Mouse (Mus musculus) cerebellum, postnatal 14 days (tissue): Measurements from ENCODE around the gene Ubxn11.
"Not testable (repeated sequence)": the region's sequence is repeated elsewhere in the genome, so short reads cannot be mapped to it uniquely, and the experiment has no call there.

Source experiments
- DNase-seq, 2 experiments: peaks; one replicate each; pipeline ENCODE4 v3.0.0; 2021; ENCODE audit warnings: mixed read lengths in 2 of 2

Gene Ubxn11

DNA sequence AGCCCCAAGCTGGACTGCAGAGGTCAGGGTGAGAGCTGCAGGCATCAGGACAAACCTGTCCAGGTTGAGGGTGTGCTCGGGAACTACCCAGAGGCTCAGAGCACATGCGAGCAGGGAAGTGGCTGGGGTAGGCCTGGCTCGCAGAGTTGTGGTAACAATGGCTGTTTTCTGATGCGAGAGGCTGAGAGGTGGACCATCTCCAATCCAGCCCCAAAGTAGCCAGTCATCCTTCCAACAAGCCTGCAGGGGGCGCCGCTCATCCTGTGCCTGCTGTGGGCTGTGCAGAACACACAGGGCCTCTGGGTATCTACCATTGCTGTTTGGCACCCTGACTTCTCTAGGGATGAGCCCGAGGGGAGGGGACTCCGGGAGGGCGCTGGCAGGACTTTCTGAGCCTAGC lies 17.3 kb downstream of the Ubxn11 start:
- DNase-seq: peak in 1 of 2 experiments; percentile 44

- no peak for DNase-seq
Observed at GRCm38 (mm10) chr4:134120192-134120805, 17.9 kb downstream of the Ubxn11 start.

- DNase-seq: no peak
Observed at GRCm38 (mm10) chr4:134120916-134121315, 18.5 kb downstream of the Ubxn11 start.

GRCm38 (mm10) chr4:134121571-134121970 lies 19.2 kb downstream of the Ubxn11 start:
- no peak for DNase-seq

DNA sequence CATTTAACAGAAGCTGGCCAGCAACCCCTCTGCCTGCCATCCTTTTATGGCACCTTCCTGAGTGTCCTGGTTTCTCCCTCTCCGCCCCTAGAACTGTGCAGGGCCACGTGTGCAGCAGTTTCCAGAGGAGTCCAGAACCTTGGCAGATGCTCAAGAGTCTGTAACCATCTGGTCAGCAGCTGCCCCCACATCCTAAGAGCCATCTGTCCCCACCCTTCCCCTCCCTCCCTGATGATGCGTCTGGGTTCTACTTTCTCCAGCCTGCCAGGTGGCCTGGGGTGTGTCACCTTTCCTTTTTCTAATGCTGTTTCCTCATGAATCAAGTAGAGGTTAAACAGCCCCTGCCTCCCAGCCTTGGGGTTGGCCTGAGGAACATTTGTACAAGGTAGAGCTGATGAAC lies 19.9 kb downstream of the Ubxn11 start:
- no peak for DNase-seq

- no peak for DNase-seq
Observed at GRCm38 (mm10) chr4:134123147-134123546, 20.8 kb downstream of the Ubxn11 start.

DNA sequence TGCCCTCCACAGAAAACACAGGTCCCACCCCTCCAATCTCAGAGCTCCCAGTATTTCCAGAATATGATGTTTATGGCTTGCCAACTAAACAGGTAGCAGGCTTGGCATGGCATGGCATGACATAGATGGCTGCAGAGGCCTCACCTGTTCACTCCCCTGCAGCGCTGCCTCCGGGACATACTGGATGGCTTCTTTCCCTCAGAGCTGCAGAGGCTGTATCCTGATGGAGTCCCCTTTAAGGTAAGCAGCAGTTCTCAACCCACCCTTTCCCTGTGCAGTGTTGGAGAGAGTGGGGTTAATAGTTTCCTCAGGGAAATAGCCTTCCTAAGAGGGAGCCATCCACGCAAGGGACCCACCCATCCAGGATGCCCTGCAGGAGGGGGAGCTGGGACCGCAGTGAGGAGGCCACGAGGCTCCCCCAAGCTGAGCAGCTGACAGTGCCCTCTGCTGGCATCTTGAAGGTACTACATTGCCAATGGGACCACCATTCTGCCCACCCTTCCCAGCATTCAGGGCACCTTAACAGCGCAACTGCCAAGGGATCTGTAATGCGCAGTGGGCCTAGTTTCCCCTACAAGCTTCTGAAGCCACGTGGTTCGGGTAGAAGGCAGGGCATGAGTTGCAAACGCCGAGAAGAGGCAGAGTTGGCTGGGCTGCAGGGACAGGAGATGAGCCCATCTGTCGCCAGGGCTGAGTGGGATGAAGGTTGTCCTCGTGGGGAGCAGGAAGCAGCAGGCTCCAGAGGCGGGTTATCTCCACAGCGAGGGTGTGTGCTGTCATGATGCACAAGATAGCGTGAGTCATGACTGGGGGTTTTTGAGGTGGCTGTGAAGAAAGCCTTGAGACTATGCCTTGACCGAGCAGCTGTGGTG lies 21.5 kb downstream of the Ubxn11 start:
- peak; percentile 71 to 76 for DNase-seq

DNA sequence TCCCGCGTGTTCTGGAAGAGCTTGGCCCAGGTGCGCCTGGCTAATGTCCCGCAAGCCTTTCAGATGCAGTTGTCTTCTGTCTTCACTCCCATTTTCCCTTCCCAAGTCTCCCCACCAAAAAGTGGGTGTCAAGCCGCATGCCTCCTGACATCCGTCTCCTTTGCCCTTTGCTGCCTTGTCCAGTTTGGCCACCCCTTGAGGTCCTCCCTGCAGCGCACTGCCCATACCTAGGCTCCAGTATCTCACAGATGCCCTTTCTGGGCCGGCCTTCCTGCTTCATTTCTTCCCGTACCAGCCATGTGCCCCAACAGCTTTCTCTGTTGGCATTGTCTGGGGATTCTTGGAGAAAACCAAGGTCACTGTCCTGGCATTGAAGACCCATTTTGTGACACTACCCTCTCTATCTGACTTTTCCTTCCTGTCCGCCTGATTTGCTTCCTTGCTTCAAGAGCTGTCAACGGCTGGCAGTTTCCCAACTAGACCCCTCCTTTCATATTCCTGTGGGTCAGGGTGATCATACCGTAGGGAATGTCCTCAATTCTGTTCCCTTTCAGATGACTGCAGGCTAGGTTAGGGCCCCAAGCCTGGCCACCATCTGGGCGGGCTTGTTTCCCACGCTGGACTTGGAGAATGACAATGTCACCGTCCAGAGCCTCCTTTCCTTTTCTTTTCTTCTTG lies 23.2 kb downstream of the Ubxn11 start:
- DNase-seq: peak in 1 of 2 experiments; percentile 34

DNA sequence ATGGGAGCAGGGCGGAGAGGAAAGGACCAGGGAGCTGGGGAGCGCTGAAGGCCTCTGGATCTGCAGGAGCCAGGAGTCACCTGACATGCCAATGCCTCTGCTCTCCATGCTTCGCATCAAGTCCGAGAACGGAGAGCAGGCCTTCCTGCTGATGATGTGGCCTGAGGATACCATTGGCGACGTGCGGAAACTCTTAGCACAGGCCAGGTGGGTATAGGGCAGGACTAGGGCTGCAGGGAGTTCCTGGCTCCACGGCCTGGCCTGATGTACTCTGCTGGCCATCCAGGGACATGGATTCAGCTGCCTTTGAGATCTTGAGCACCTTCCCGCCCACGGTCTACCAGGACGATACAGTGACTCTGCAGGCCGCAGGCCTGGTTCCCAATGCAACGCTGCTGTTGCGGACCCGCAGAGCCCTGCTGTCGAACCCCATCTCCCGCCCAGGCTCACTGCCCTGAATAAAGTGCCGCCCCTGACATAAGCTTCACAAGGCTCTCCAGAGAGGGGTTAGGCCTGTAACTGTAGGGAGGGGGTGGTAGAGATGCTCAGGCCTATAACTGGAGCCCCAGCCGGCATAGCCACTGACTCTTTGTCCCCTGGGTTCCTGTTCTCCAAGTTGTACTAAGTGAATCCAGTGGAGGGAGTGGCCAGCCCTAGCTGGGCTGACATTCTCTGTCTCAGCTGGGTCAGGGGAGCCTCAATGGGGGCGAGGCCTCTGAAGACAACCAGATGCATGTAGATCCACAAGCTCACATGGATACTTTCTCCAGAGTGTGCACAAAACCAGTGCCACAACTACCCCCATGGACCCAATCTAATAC lies 24.1 kb downstream of the Ubxn11 start:
- DNase-seq: no peak

- DNase-seq: no peak
Observed at GRCm38 (mm10) chr4:134127121-134127455, 24.7 kb downstream of the Ubxn11 start.

- DNase-seq: no peak
Observed at GRCm38 (mm10) chr4:134127793-134128192, 25.4 kb downstream of the Ubxn11 start.

DNA sequence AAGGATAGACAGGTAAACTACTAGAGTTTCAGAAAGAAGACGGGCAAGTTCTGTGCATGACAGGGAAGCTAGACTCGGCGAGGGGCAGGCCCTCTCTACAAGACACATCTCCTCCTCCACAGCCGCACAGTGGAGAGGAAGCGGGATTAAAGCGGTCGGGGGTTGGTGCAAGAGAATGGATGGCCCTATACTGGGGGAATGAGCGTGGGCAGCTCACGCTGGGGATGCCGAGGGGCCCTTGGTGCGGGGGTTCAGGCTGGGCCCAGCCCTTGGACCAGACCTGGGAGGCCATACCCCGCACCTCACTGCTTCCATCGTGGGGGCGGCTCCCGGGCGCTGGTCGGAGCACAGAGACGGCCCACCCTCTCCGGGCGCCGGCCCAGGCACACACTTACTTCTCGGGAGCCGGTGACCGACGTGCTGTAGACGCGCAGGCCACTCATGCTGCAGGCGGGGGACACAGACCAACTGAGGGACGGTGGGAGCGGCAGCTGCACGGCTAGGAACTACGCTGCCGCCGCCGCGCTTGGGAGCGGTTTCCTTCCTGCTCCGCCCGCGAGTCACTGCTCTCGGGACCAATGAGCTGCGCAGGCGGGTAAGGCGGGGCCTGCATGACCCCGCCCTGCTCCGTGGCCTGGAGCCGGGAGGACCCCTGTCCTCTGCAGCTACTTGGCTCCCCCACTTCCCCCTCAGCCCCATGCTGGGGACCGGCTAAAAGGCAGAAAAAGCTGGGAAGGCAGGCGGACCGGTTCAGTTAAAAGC lies 26.0 kb downstream of the Ubxn11 start, which contains the start of gene Sh3bgrl3:
Gene Sh3bgrl3, minus strand, starts transcription at position 569 of the 762 bp plus-strand sequence.
- DNase-seq: peak; percentile 84 to 88

- DNase-seq: no peak
Observed at GRCm38 (mm10) chr4:134128983-134129362, 26.6 kb downstream of the Ubxn11 start.

DNA sequence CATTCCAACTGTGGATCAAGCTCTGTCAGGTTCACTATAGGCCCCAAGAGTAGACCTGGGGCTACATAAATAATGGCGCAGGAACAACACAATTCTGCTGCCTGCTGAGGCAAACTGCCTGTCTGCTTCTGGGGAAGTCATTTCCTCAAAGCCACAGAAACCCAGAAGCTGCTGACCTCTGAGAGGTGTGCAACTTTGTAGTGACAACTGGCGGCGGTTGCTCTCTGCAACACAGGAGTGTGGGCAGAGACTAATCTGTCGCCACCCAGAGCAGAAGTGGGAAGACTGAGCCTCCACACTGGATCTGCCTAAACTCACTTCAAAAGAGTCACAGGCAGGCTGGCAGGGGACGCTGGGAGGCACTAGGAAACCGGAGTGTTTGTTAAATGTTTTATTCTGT lies 27.1 kb downstream of the Ubxn11 start:
- DNase-seq: no peak

DNA sequence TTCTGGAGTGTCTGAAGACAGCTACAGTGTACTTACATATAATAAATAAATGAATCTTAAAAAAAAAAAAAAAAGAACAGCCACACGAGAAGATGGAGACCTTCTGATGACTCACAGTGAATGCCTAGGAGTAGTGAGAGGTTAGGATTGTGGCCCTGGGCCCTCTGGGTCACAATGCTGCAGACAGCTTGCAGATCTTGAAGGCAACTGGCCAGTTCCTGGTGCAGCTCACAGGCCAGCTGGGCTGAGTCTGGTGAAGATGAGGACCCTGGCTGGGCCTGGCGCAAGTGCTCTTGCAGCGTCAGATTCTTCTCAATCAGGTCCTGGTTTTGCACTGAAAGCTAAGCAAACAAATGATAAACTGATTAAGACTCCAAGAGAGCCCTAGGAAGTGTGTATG lies 29.7 kb downstream of the Ubxn11 start:
- DNase-seq: no peak

GRCm38 (mm10) chr4:134132519-134133095 lies 30.2 kb downstream of the Ubxn11 start:
- DNase-seq: no peak

- DNase-seq: no peak
Observed at GRCm38 (mm10) chr4:134136280-134136926, 34.0 kb downstream of the Ubxn11 start.

DNA sequence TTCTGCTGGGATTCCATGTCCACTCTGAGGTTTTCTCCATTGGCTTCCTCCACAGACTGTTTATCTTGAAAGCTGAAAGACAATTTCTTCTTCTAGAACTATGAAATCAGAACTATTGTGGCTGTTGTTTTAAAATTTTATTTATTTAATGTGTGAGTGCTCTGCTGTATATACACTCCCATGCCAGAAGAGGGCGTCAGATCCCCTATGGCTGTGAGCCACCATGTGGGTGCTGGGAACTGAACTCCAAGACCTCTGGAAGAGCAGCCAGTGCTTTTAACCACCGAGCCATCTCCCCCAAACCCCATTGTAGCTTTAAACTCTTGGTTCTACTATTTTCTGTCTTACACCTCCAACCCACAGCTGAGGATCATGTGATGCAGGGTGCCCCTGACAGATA lies 36.5 kb downstream of the Ubxn11 start:
- DNase-seq: no peak

DNA sequence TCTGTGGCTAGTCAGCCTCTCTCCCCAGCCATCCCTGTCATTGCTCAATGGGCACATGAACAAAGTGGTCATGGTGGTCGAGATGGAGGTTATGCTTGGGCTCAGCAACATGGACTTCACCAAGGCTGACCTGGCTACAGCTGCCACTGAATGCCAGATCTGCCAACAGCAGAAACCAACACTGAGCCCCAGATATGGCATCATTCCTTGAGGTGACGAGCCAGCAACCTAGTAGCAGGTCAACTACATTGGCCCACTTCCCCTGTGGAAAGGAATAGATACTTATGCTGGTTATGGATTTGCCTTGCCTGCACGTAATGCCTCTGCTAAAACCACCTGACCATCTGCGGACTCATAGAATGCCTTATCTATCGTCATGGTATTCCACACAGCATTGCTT lies 41.9 kb downstream of the Ubxn11 start:
- DNase-seq: not testable (repeated sequence)

DNA sequence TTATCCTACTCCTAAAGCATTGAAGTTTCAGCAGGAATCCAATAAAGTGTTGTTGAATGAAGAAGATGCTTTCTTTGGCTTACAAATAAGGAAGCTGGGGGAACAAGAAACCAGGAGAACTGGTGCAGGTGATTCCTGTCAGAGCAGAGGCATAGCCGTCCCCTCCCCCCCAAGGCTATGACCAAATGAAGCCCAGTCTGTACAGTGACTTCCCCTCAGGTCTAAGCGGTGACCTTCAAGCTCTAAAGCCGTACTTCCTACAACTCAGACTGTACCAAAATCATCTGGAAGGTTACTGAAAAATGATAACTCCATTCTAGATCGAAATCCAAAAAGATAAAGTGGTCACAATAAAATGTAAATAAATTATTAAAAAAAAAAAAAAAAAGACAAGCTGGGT lies 47.0 kb downstream of the Ubxn11 start:
- no peak for DNase-seq

GRCm38 (mm10) chr4:134152112-134152511 lies 49.7 kb downstream of the Ubxn11 start:
- no peak for DNase-seq
